Mouse (Mus musculus): ENCODE data around the gene Gpr153.

Gpr153 gene

DNA sequence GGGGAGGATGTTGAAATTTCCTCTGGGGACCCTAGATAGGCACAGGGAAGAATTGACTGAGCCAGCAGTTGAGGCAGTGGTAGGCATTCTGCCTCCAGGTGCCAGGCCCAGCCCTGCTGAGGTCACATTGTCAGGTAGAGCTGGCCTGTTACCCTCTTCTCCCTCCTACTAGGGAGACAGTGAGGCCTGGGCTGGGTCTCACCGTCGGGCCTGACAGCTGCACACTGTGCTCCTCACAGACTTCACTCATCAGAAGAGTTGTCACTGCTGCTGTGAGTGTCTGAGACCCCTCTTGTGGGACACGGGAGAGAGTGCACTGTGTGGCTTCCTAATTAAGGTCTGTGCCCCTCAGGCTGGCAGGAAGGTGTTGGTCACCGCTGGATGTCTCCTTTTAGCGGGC lies 8.2 kb upstream of the Gpr153 start:
- no peak for DNase-seq

DNA sequence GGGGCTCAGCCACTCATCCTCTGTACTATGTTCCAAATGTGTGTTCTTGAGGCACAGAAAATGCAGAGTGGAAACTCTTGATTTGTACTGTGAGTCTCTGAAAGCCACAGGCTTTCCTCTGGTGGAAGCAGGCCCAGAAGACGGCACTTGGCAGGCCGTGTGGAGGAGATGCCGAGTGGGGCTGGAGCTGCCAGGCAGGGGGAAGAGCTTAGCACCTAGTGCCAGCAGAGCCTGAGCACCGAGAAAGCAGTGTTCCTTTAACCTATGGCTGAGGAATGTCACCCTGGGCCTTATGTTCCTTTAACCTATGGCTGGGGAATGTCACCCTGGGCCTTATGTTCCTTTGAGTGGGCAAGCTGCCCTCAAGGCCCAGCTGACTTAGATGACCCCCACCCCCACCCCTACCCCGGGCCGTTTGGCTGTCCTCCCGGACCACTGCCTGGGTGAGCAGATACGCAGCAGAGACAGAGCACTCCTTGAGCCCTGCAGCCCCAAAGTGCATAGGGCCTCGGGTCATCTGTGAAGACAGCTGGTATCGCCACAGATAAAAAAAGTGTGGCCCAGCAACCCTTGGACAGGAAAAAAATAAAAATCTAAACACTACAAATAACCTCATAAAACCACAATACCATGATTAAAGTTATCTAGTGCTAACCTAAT lies 7.7 kb upstream of the Gpr153 start:
- DNase-seq = no peak

DNA sequence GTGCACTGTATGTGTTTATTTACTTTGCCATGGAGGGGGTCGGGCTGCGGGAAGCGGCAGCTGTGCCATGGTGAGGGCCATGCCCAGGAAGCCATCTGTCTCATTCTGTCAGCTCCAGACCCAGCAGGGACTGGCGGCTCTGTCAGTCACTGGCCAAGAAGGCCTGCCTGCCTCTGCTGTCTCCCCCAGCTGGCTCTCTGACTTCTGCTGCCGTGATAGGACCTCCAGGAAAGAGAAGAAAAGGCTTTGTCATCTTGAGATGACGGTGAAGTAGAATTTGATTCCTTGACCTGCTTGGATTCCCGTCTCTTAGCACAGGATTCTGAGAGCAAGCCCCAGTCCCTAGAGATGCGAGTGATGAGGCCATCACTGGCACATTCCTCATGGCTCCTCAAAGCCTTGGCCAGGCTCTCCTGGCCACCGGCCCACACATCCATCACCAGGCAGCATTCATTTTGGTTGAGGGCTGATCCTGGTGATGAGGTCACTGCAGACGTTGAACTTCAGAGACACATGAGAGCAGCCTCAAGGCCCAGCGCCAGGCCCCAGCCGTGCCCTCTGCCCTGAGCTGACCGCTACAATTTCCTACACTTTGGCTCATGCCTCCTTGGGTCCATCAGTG lies 6.2 kb upstream of the Gpr153 start:
- DNase-seq = no peak

DNA sequence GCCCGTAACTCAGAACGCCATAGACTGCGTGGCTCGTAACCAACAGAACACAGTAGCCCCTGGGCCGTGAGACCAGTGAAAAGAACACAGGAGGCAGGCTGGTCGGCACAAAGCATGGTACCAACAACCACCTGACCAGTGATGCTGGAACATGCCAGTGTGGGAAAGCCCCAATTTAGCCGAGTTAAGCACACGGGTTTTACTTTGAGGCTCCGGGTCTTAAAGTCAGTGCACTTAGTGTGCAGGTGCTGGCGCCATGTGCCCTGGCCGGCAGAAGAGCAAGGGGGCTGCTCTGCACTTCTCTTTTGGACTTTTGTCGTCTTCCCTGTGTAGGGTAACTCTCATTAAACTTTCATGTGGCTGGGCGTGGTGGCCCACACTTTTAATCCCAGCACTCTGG lies 4.1 kb upstream of the Gpr153 start:
- DNase-seq = no peak

DNA sequence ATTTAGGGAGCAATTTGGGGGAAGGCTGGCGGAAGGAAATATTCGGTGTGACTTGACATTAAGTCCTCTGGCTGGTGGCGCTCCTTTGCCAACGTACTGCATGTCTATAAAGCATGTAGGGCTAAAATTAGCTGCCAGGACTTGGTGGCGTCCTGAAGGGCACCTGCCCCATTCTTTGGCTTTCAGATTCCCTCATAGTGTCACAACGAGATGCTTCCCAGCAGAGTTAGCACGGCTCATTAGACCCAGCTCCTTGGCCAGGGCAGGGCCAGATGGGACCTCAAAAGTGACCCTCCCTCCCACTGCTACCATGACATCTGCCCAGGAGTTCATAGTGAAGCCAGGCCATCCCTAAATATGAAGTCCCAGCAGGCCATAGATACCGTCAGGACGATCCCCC lies 3.4 kb upstream of the Gpr153 start:
- no peak for DNase-seq

DNA sequence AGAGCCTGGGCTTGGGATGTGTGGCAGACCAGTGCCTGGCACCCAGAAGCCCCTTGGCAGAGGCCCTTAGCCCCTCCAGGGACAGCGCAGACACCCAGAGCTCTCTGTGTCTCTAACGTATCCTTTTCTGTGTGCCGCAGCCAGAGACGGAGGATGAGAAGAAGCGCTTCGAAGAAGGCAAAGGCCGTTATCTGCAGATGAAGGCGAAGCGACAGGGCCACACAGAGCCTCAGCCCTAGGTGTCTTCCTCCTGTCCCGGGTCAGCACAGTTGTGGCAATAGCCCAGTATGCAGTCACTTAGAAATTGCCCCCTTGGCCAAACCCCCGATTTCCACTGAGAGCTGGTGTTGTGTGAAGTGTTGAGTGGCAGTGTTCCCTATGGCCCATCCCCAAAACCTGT lies 2.7 kb upstream of the Gpr153 start:
- DNase-seq = no peak

DNA sequence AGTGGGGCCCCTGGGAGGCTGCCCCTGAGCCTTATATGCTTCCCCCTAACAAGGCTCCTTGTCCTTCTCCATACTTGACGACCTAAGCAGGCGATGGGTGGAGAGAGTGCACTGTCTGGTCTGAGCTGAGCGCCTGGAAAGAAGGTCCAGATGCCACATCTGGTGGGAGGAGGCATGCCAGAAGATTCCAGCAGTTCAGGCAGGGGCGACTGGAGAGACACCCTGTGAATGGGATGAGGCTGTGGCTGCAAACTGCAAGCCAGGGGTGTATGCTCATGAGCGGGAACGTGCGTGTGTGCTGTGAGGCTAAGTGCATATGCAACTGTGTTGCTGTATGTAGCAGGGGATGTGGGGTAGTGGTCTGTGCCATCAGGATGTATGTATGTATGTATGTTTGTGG lies 2.0 kb upstream of the Gpr153 start:
- DNase-seq = no peak

DNA sequence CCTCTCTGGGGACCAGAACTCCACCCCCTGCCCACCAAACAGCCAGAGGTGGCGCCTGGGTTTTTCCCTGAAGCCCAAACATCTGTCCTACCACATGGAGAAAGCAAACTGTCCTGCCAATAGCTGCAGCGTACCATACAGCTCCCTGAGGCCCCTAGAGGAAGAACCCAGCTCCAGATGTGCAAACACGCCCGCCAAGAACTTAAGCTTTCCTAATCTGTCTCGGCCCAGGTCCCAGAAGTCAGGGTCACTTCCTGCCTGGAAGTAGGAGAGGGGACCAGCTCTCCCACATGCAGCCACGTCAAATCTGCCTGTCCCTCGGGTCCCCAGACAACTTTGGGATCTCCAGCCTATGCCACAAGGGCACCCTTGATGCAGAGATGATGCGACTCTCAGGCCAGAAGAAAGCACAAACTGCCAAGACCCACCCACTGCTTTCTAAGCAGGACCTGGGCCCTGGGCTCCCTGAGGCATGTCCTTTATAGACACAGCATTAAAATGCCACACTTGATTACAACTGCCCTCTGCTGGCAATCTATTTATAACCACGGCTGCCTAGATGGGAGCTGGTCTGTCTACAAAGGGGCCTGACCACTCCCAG lies 1.5 kb upstream of the Gpr153 start:
- no peak for DNase-seq

DNA sequence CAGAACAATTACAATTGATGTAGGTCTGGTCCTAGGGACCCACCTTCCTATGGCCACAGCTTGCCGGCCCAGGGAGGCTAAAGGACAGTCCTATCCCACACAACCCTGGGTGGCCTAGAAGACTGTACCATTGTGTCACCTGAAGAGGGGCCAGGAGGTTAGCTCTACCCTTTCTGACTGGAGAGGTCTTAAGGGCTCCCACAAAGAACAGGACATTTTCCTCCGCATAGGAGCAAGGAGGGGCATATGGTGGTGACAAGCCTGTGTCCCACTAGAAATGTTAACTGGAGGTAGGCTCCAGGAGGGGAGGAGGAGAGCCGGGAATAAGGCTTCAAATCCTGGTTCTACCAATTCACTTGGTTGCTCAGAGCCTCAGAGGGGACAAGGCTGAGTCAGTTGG lies 841 bp upstream of the Gpr153 start:
- no peak for DNase-seq

DNA sequence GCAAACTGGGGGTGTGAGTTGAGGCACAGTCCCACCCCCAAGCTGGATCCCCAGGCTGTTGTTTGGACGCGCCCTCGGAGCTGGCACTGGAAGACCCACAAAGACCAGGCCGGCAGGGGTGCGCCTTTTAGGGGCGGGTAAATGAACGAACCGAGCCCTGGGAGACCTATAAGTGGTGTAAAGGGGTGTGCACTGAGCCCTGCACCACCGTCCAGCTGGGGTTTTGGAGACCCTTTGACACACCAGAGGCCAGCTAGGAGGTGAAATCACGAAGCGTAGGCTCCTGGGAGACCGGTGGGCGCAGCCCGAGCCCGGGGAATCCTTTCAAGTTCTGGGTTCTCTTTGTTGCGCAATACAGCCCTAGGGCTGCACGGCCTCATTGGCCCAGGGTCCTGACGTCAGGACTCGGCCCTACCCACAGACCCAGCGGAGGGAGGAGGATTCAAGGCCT lies 674 bp downstream of the Gpr153 start:
- no peak for DNase-seq

DNA sequence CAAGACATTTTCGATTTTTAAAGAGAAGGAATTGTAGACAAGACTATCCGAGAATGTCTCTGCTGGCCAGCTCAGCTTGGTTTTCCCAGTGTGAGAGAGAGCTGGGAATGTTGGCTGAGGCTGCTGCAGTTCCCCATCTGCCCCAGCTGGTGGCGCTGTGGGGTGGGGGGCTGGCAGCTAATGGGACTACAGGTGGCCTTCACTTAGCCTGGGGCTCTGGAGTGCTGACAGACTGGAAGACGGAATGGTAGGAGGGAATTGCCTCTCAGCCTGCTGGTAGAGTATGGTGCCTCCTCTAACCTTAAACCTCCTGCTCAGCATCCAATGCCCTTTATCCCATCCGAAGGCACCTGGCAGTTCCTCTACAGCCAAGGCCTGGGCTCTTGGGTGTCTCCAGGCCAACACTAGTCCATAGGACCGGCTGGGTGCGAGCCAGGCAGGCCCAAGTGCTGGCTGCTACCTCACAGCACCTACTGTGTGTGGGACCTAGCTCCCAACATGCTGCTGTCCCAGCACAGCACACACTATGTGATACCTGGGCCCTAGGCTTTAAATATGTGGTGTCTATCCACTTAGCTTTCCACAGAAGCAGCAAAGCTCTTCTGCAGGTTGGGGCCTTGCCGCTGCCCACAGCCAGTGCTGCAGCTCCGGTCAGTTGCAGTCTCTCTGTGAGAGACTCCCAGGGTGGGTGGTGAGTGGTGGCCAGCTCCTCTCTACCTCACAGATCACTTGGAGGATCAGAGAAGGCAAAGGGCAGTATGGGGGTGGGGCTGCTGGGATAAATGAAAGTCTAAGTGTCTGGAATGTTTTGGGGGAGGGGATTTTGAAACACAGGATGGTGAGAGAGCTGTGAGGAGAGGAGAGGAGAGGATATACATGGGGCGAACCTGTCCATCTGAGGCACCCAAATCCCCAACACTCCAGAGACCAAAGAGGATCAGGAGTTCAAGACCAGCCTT lies 2.6 kb downstream of the Gpr153 start:
- DNase-seq = no peak

DNA sequence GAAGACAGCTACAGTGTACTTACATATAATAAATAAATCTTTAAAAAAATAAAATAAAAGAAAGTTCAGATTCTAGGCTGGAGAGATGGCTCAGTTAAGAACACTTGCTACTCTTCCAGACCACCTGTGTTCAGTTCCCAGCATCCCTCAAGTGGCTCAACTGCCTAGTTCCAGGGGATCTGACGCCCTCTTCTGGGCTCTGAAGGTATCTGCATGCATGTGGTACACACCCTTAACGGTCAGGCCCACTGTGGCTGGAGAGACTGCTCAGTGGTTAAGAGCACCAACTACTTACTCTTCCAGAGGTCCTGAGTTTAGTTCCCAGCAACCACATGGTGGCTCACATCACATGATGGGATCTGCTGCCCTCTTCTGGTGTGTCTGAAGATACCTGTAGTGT lies 3.9 kb downstream of the Gpr153 start:
- DNase-seq = no peak

DNA sequence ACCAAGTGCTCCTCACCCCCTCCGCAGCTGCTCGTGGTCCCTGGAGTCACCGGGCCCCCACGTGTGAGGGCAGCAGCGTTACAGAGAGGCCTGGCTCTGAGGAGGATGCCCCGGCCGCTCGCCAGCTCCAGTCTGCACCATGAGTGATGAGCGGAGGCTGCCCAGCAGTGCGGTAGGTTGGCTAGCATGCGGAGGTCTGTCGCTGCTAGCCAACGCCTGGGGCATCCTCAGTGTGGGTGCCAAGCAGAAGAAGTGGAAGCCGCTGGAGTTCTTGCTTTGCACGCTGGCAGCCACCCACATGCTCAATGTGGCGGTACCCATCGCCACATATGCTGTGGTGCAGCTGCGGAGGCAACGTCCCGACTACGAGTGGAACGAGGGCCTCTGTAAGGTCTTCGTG lies 5.0 kb downstream of the Gpr153 start:
- DNase-seq = no peak

DNA sequence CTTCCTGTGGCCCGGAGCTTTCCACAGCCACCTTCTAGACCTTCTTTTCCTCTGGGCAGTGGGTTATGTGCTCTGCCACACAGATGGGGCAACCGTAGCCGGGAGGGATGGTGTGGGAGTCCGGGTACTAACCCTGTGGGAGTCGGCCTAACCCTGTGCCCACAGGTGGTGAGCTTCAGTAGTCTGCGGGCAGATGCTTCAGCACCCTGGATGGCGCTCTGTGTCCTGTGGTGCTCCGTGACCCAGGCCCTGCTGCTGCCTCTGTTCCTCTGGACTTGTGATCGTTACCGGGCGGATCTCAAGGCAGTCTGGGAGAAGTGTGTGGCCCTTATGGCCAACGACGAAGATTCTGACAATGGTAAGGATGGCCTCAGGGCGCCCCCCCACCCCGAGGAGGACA lies 7.6 kb downstream of the Gpr153 start:
- DNase-seq = no peak

DNA sequence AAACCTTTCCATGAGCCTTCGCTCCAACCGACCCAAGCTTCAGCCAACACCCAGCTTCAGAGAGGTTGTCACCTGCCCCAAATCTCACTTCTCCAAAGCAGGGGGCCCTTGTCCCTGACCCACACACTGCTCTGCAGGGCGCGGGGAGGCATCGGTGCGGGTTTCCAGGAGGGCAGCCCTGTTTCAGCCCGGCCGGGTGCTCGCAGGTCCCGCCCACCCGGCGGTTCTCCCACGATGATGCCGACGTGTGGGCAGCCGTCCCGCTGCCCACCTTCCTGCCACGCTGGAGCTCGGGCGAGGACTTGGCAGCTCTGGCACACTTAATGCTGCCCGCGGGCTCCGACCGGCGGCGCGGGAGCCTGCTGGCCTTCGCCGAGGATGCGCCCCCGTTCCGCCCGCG lies 8.7 kb downstream of the Gpr153 start:
- DNase-seq = no peak

DNA sequence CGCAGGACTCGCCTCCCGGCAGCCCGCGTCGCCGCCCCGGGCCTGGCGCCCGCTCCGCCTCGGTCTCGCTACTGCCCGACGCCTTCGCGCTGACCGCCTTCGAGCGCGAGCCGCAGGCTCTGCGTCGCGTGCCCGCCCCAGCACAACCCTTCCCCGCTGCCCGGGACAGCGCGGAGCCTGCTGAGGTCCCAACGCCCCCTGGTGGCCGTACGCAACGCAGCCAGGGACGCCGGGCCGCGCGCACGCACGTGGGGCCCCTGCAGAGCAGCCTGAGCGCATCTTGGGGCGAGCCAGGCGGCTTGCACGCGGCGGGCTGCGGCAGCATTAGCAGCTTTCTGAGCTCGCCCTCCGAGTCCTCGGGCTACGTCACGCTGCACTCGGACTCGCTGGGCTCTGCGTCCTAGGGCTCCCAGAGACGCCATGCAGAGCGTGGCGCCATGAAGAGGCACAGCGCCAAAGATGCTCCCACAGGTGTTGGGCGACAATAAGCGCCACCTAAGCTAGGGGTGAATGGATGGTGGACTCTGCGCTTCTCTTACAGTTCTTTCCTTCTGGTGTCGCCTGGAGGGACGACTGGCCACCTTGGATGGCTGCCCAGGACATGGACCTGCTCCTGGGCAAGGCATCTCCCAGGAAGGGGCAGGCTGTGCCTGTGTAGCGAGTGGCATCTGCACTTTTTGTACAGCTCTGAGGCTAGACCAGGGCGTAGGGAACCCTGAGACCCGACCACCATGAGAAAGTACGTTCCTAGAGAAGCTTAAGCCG lies 9.3 kb downstream of the Gpr153 start:
- DNase-seq = peak; percentile 86

DNA sequence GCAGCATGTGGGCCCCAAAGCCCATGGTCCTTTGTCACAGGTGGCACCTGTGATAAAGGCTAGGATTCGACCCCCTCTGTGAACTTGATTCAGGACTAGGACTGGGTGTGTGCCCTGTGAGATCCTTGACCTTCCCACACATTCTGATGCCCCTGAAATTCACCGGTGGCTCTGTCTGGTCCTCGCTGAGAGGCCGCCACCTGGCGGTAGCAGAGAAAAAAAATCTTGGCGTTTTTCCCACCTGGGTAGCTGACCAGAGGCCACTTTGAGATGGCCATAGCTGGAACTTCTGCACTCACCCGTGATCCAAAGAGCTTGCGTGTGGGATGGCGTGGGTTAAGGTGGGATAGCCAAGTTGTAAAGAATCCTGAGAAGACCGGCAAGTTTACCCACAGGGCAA lies 11.5 kb downstream of the Gpr153 start:
- no peak for DNase-seq

DNA sequence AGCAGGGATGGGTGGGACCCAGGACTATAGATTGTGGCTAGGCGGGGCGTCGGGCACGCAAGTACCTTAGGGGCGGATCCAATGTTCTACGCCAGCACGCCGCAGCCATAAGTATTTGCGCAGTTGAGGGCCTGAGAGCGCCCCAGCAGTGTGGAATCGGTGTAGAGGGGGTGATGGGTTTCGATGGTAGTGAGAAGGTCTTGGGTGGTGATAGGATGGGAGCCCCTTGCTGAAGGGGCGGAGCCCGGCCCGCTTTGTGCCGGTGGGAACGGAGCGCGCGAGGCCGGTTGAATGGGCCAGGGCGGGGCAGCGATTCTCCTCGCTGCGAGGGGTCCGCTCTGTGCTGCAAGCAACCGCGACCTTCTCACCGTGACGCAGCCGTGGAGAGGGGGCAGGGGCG lies 12.2 kb downstream of the Gpr153 start:
- DNase-seq = no peak

DNA sequence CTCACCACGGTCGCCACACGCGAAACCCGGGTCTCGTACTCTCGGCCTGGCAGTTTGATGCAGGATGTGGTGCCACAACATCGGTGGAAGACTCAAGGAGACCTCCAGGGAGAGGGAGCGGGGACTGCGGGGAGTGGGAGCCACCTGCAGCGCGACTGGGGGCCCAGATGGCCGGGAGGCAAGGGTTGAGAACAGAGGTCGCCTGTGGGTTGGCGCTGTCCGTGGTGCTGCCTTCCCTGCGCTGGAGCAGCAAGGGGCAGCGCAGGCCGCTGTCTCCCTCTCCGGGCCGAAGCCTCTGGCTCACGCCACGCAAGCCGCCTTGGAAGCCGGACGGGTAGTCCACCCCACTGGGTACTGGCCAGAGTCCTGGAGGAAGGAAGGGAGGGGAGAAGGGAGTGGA lies 12.9 kb downstream of the Gpr153 start:
- DNase-seq = peak; percentile 59

DNA sequence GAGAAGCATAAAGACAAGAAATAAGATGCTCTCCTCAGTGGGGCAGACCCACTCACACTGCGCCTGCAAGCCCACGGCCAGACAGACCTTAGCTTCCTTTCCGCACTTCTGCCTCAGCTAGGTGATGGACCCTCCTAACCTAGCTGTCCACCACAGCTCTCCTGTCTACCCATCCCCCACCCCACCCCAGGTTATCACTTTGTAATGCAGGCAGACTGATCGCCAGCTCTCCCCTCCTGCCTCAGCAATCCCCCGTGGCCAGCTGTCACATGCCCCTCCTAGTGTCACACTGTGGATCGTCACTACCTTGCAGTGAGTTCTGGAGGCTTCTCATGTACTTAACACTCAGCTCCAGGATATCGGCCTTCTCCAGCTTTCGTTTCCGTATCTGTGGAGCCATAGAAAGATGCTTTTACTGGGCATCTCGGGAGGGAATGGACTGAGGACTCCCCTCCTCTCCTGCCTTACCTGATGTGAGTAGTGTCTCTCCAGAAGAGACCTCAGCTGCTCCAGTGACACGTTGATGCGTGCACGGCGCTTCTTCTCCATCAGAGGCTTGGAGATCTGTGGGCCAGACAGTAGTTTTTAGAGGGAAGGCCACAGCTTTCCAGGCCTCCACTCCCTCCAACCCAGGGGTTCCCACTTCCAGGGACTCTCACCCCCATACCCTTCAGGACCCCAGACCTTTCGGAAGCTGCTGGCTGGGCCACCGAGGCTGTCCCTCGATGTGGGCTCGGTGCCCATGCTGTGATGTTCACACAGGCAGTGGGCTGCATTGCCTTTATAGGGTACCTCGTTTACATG lies 13.5 kb downstream of the Gpr153 start:
- DNase-seq = no peak

DNA sequence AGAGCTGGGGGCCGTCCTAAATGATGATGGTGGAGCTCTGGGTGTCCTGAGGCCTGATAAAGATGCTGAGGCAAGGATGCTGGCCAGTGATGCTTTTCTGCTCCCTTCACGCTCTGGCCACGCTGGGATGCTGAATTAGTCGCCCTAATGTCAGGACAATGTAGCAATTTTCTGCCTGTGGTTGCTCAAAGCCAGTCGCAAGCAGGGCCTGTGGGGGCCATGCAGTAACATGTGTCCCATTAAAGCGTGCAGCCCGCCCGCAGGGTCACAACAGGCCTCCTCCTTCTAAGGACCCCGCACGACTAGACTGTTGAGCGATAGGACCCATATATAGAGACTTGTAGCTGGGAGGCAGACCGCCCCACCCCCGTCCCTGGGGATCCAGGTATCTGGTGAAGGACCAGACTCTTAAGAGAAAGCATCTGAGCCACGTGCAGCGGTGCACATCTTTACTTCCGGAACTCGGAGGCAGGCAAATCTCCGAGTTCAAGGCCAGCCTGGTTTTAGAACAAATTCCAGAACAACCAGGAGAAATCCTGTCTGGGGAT lies 14.4 kb downstream of the Gpr153 start:
- DNase-seq = no peak

DNA sequence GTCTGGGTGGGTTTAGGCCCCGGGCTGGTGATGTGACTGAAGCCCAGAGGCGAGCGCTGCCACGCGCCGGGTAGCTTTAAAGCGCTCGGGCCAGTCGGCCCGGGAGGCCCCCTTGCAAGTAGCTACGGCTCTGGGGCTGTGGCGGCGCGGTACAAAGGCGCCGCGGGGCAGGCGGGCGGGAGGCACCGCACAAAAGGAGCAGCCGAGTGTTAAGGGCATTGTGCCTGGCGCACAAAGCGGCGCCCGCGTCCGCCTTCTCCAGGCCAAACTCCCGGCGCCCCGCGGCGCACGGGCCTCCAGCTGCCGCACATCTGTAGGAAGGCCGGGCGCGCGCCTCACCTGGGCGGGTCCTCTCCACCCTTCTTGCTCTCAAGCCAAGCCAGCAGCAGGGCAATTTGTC lies 16.4 kb downstream of the Gpr153 start:
- no peak for DNase-seq

Measured in right cerebral cortex, postnatal 14 days (tissue).